Mouse (Mus musculus): Measurements from ENCODE around the gene Speer4b.

- no peak for TF ChIP-seq CTCF (conservative IDR thresholded peaks at IDR 0.05; ENCODE audit: low read length)
- TF ChIP-seq NANOG (IDR thresholded peaks at IDR 0.05; ENCODE audit: borderline replicate concordance, low read length) = no peak
- no peak for TF ChIP-seq POU5F1 (IDR thresholded peaks at IDR 0.05; ENCODE audit: borderline replicate concordance, low read length)
Measured at GRCm38 (mm10) chr5:27457686-27458085, 43.6 kb downstream of the Speer4b start.
